Mouse (Mus musculus) liver, adult (tissue): Measurements from ENCODE around the gene Mmrn2.

ENCODE experiments used
- GATA4 ChIP-seq: IDR thresholded peaks from 2 replicates; pipeline ENCODE4 v1.6.1; 2014; ENCODE audit warnings: mild to moderate bottlenecking, low read length; ENCODE audit not compliant: insufficient replicate concordance

Mmrn2 gene

GRCm38 (mm10) chr14:34421078-34421477 is 45.8 kb downstream of the Mmrn2 start:
- TF ChIP-seq GATA4, result no peak

DNA sequence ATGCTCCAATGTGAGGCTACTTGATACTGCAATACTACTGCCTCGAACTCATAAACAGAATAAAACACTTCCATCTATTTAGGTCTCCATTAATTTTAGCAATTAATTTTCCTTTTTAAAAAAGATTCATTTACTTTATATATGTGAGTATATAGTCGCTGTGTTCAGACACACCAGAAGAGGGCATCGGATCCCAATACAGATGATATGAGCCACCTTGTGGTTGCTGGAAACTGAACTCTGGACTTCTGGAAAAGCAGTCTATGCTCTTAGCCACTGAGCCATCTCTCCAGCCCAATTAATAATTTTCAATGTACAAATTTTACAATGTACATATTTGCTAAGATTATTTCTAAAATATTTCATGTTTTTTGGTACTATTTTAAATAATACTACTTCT is 53.0 kb downstream of the Mmrn2 start:
- TF ChIP-seq GATA4, result no peak

- TF ChIP-seq GATA4, result no peak
Observed at GRCm38 (mm10) chr14:34429069-34429468, 53.8 kb downstream of the Mmrn2 start.

- no peak for TF ChIP-seq GATA4
Observed at GRCm38 (mm10) chr14:34440526-34441066, 65.3 kb downstream of the Mmrn2 start.

DNA sequence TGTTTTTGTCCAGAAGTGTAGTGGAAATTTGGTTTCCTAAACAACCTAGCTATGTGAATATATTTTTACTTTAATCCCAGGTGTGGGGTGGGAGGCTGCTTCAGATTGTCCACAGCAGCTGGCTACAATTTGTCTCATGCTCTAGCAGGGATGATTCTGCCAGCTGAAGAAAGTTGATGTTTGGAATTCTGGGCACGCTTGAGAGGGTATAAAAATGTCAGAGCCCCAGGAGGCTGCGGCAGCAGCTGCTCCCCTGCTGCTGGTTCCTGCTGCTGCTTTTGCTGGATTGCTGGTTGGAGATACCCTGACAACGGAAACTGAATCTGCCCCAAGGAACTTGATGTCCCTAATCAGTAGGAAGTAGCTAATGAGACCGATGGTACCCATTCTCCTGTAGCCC is 67.3 kb downstream of the Mmrn2 start:
- TF ChIP-seq GATA4, result no peak

GRCm38 (mm10) chr14:34444368-34444767 is 69.1 kb downstream of the Mmrn2 start:
- TF ChIP-seq GATA4, result no peak

- TF ChIP-seq GATA4, result no peak
Observed at GRCm38 (mm10) chr14:34444924-34445323, 69.7 kb downstream of the Mmrn2 start.

- no peak for TF ChIP-seq GATA4
Observed at GRCm38 (mm10) chr14:34445348-34445747, 70.1 kb downstream of the Mmrn2 start.

DNA sequence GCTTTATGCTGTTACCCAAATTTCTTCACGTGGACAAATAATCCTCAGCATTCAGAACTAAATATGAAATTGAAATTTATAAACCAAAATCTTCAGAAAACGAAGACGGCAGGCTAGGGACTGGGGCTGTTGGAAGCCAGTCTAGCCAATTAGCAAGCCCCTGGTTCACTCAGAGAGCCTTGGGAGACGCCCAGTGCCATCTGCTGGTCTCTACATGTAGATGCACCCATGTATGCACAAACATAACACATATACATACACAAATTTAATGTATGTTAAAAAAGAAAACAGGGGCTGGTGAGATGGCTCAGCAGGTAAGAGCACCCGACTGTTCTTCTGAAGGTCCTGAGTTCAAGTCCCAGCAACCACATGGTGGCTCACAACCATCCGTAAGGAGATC is 71.4 kb downstream of the Mmrn2 start:
- TF ChIP-seq GATA4, result no peak

GRCm38 (mm10) chr14:34447659-34448058 is 72.4 kb downstream of the Mmrn2 start:
- TF ChIP-seq GATA4, result no peak

DNA sequence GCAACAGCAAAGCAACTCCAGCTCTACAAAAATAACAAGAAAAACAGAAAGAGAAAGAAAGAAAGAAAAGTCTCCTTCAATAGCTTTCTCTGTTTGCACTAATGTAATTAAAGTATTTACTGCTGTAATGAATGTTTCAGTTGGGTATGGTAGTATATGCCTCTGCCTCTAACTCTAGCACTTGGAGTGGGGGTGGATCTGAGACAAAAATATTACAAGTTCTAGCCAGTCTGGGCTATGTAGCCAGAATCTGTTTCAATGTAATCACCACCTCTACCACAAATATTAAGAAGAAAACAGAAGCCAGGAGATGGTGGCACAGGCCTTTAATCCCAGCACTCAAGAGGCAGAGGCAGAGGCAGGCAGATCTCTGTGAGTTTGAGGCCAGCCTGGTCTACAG is 73.1 kb downstream of the Mmrn2 start:
- TF ChIP-seq GATA4, result no peak

DNA sequence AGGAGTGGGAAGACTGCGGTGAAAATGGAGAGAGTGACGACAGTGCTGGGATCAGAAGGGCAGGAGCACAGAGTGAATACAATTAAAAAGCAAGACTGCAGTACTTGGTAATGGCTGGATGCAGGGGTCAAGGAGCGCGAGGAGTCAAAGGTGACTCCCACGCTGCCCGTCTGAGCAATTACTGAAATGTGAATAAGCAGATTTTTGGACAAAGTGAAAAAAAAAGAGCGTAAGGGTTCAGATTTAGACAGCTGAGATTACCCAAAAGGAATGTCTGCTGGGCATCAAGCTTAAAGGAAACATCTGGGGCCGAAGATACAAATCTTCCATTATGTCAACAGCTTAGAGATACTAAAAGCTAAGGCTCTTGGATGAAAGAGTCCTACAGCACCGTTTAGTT is 74.5 kb downstream of the Mmrn2 start:
- TF ChIP-seq GATA4, result no peak

DNA sequence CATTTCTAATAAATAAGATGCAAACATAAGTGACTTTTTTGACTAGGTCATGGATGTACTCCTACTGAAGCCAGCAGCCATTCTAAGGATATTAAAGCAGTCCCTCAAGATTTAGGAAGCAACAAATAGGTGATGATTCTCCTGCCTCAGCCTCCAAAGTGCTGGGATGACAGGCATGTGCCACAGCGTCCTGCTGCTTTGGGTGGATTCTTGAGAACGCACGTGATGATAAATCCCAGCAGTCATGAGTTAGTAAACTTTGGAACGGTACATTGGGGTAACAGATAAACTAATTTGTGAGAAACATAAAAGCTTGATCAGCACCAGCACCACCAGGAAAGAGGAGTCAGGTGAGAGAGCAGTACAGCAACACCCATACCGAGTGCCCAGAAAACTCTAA is 75.2 kb downstream of the Mmrn2 start:
- no peak for TF ChIP-seq GATA4

- TF ChIP-seq GATA4, result no peak
Observed at GRCm38 (mm10) chr14:34451872-34452271, 76.6 kb downstream of the Mmrn2 start.

- no peak for TF ChIP-seq GATA4
Observed at GRCm38 (mm10) chr14:34453648-34454047, 78.4 kb downstream of the Mmrn2 start.
